Mouse (Mus musculus): Measurements from ENCODE around the gene Gm45062. TPM values are rescaled to one million over a fixed set of nuclear protein-coding genes. Genes with fewer than 3 reads are reported as not detected.
A peak's percentile ranks its signal among the peaks of the same experiment; 100 is the strongest.

The Gm45062 gene
- total RNA-seq, 2 experiments from 2014 or later, result not detected

DNA sequence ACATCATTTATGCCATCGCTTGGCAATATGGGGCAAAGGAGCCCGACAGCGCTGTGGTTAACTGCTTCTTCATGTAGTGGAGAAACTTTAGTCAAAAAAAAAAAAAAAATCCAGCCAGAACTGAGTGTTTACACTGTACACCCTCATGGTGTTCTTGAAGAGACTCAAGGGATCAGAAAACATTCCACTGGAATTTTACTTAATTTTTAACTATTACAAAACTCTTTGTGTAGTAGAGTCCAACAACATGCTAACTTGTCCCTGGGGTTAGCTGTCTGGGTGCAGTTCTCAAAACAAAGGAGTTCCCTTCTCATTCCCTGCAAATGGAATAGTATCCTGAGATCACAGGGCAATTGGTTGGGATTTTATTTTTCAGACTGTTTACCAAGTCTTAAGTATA, 210.7 kb downstream of the Gm45062 start:
- no peak for DNase-seq (ENCODE audit: low spot score in 2 of 2)

DNA sequence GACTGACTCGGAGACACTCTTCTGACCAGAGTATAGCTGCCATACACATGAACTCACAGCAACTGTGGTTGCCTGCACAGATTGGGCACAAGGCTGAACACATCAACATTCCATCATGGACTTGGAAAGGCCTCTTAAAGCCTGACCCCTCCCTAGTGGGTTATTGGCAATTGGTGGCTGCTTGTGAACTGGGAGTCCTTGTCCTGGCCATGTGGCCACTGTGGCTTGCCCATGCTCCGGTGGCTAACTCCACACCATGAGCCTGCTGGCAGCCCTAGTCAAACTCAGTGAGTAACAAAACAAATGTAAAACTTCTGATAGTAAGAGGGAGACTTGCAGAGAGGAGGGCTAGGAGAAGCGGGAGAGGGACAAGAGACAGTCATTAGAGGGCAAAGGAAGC, 212.9 kb downstream of the Gm45062 start:
- no peak for DNase-seq (ENCODE audit: low spot score in 2 of 2)

DNA sequence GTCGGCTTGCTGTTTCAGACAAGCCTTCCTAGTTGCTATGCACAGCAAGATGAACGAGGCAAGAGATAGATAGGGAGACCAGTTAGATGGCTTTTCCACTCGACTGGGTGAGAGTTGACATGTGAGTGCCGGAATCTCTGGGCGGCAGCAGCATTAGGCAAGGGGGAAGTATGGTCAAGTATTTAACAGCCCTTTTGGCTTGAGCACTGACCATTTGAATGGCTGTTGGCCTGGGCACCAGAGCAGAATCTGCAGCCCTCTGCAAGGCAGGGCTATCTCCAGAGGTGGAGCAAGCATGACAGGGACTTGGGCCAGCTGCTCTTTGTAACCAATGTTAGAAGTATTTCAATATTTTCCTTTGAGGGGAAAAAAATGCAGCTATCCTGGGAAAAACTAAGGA, 213.7 kb downstream of the Gm45062 start:
- DNase-seq (ENCODE audit: low spot score in 2 of 2), result peak in 1 of 2 experiments; percentile 26

DNA sequence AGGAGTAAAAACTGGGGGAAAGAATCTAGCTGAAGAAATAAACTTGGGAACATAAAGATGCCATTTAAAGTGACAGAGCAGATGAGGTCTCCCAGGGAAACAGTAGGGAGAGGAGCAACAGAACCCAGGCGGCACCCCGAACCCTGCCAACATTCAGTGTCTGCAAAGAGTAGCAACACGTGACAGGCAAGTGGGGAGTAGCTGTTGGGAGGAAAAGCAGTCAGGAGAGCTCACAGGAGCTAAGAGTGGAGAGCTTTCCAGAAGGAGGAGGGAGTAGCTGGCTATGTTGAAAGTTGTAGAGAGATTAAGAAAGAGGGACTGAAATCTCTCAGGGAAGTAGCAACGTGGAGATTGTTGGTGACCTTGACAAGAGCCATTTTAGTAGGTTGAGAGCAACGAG, 214.2 kb downstream of the Gm45062 start:
- no peak for DNase-seq (ENCODE audit: low spot score in 2 of 2)

DNA sequence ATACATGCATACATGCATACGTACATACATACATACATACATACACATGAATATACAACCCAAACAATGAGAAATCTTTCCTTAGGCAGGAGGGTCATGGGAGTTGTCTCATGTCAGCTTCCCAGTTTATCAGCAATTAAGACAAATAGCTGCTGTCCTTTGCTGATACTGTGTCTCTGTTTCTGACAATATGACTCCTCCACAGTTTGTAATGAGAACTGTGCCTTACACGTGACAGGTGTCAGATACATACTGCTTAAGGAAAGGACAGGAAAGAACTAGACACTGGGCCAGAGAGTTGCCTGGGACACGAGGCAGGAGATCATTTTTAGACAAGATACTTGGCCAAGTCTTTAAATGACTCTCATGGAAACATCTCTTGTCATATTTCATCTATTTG, 215.1 kb downstream of the Gm45062 start:
- DNase-seq (ENCODE audit: low spot score in 2 of 2), result no peak

DNA sequence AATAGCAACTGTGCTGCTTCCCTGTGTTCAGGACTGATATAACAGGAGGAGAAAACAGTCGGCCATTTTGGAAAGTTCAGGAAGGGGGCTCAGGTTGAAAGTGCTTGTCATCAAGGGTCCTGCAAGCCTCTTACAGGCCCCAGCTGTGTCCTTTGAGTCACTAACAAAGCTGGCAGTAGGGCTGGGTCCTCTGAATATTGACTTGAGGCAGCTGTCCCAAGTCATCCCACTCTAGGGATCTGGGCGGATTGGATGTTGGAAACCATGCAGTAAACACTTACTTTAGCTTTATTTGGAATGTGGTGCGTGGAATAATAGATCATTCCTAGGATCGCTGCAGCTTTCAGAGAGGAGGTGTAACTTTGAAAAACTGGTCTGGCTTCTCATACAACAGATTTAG, 215.6 kb downstream of the Gm45062 start:
- DNase-seq (ENCODE audit: low spot score in 2 of 2), result no peak

DNA sequence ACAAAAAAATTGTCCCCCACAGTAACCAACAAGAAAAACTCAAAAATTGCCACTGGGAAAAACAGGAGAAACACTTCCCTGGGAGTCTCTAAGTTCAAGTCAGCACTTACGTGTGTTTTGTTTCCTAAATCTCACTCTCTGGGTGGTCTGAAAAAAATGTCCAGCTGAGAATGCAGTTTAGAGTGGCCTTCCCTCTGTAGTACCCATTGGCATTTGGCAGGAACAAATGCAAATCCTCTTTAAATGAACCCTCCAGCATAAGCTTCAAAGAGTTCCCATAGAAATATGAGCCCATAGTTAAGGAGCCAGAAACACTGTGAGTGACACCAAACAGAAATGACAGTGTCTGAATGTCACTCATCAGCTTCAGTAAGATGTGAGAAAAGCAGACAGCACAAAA, 219.9 kb downstream of the Gm45062 start:
- DNase-seq (ENCODE audit: low spot score in 2 of 2), result no peak

DNA sequence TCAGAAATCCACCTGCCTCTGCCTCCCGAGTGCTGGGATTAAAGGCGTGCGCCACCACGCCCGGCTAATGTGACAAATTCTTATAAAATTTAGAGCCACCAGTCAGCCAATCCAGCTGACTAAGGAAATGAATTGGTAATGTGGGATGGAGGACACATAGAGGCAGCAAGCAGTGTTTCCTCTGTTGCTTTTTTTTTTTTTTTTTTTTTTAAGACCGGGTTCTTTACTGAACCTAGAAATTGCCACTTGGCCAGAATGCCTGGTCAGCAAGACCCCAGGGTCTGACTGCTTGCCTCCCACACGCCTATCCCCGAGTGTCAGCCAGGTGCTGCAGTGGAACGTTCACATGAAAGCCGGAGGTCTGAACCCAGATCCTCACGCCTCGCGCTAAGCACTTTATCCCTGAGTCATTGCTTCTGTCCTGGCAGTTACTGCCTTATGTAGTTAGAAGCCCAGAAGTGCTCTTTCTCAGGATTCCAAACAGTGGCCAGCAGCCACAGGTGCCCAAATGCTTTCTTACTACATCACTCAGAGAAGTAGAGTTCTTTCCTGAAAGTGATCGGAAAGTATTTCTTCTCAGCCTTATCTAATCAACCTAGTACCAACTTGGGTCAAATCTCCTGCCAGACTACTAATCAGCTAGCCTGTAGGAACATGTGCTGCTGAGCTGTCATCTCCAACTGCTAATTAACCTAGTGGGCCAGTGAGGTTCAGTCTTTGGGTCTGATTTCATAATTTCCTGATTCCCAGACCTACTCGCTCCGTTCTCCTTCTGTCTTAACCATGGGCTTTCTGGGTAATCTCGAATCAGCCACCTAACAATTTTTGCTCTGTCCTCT, 225.4 kb downstream of the Gm45062 start:
- DNase-seq (ENCODE audit: low spot score in 2 of 2), result no peak

DNA sequence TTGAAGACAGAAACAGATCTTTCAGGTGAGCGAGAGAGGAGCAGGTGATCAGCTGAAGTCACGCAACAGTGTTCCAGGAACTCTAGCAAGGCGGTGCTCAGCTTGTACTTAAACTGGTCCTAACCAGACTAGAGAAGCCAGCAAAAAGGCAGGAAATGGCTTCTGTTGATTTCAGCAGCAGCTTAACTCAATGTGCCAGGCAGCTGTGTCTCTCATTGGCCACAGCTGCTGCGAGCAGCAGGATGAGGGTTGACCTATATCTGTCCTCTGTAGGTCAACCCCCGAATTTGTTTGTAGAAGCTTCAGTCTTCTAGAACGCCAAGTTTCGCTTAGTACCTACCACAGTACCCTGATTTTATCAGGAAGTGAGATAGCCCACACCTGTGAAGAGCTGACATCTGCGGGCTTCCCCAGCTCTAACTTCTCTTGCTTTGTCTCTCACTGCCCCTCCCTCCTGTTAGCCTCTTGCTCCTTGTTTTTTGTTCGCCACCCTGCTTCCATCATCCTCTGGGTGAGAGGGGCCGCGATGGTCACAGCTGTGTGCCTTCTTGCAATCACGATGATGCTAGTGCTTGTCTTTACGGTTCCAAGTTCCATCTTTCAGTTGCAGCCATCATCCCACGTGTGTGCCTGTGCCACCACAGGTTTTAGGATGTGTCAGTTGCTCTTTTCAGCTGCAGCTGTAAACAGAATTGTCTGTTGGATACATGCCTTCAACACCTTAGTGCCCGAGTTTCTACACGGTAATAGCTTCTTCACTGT, 226.3 kb downstream of the Gm45062 start:
- DNase-seq (ENCODE audit: low spot score in 2 of 2), result no peak

DNA sequence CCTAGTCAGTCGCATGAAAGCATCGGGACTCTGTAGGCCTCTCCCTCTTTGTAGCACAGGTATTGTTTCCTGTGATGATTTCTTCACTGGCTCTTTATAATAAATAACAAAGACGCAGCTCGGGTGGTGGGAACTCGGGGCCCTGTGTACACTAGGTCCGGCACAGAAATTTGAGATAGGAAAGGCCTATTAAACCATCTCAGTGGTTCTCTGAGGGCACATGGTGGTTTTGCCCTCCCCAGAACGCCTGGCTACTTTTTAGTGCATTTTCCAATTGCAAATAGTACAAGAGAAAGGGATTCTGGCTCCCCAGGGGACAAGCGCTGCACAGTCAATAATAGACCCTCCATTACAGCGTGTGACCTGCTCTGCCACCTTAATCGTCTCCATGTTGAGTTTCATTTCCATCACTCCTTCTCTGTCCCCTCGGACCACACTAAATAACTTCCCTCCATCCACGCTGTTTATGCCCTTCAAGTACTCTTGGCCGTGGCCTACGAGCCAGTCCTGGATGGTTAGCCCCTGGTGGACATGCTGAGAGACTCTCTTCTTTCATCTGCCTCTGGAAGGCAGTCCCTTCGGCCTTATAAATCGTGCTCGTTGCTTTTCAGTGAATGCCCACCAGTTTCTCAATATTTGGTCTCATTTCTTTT, 227.3 kb downstream of the Gm45062 start:
- no peak for DNase-seq (ENCODE audit: low spot score in 2 of 2)

DNA sequence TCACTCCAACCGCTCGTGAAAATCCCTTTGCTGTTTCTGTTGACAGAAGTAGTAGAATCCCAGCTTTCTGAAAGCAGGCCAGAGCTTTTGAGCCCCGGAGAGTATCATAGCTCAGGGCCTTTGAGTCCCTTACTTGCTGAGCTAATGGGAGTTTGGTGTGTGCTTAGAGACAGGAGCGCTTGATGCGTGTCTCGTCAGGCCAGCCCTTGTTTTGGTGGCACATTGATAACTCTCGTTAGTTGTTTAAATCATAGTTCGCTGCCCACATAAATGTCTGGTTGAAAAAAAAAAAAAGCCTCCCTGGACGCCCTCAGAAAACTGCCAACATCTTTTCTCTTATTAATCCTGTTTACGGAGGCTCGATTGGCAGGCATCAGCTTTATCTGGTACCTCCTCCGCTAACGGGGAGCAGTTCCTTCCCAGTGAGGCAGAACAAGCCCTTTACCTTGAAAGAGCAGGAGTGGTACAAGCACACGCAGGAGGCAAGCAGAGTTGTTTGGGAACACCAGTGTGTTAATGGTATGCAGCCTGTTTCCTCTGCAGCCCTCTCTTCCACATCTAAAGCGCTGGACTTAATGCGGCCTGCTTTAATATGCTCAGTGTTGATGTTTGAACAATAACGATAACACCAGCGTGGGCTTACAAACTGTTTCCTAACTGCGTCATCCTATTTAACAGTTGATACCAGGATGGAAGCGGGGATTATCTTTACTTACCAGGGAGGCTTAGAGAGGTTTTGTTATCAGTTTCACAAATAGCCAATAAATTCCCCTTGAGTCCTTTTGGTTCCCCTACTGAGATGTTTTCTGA, 228.0 kb downstream of the Gm45062 start:
- no peak for DNase-seq (ENCODE audit: low spot score in 2 of 2)

DNA sequence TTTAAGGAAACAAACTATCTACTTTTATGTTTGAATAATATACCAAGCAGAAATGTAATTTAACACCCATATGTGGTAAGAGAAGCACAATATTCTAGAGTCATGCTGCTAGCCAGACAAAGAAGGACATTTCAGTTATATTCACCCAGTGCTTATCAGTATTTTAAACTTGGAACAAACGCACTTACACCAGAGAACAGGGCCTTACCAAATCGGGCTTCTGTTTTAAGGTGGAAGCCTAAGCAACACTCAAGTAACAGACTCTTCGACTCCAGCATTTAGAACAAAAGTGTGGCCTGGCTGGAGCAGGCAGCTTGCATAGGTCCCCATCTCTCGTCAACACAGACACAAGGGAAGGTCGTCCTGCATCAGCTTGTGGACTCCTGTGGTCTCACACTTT, 229.0 kb downstream of the Gm45062 start:
- no peak for DNase-seq (ENCODE audit: low spot score in 2 of 2)

DNA sequence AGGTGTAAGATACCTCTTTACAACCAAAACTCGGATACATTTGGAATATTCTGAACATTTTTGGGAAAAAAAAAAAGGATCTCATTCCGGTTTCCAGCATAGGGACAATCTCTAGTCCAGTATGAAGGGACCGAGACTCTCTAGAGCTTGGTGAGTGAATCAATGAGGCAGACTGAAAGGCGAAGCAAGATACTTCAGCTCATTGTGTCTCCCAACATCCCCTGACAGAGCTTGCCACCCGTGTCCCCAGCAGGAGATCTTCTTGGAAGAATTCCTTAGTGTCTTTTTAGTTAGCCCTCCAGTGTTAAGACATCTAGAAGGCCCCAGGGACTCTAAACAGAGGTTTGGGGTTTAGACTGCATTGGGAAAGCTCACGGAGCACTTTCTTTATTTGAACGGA, 230.0 kb downstream of the Gm45062 start:
- no peak for DNase-seq (ENCODE audit: low spot score in 2 of 2)

DNA sequence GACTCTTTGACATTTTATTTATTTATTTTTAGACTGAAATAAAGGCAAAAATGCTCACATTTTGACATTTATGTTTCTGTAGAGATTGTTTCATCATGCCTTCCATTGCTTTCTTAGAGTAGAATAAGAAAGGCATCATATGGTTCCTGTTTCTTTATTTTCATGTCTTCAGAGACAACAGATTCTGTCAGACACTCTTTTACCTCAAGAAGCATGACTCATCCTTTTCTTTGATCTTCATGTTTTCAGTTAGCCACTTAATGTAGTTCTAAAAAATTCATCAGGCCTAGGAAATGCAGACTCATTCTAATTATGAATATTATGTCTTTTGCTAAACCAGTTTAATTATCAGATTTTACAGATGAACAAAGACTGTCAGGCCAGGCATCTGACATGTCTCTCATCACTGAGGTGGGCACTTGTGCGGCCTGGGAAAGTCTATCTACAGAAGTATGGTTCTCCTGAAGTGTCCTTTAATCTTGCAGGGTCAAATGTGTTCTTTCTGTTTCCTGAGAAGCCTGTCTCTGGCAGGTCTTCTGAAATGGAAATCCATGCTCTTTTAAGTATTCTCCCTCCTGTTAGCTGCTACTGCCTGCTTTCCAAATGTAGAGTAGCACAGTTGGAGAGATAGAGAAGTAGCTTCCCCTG, 230.8 kb downstream of the Gm45062 start:
- no peak for DNase-seq (ENCODE audit: low spot score in 2 of 2)

DNA sequence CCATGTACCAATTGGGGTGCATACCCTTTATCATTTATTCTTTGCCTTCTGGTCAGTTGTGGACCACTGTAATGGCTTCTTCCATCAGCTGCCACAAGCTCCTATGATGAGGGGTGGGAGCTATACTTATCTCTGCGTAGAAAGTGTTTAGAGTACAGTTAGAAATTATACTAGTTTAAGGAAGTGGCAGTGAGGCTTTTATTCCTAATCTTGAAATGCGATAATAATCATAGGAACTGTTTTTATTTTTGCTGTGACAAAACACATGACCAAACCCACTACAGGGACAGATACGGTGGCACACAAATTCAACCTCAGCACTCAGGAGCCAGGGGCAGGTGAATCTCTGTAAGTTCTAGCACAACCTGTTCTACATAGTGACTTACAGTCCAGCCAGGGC, 233.0 kb downstream of the Gm45062 start:
- DNase-seq (ENCODE audit: low spot score in 2 of 2), result no peak

DNA sequence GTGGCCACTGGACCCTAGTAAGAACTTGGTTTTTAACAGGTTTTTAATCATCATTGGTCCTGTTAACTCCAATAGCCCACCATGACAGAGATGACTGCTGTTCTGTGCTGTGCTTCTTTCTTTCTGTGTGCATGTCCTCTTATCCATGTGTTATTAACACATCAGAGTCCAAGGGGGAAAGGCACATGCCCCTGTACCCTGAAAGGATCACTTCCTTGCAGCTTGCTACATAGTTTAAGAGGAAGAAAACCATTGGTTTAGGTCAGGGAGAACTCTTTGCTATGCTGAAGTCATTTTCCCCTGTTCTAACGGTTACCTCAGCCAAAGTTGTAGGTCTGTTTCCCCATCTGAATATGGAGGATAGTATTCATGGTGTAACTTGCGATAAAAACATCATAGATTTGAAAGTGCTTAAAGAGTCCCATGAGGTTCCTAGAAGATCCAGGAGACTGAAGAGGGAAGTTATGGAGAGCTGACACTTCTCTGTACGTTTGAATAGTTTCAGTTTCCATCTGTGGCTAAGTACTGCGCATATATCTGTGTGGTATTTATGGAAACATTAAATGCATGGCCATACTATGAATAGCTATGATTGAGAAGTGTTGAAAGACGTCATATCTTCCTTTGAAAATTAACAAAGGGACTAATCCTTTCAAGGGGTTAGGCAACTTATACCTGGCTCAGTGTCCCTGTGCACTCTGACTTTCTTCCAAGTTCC, 236.0 kb downstream of the Gm45062 start:
- no peak for DNase-seq (ENCODE audit: low spot score in 2 of 2)

DNA sequence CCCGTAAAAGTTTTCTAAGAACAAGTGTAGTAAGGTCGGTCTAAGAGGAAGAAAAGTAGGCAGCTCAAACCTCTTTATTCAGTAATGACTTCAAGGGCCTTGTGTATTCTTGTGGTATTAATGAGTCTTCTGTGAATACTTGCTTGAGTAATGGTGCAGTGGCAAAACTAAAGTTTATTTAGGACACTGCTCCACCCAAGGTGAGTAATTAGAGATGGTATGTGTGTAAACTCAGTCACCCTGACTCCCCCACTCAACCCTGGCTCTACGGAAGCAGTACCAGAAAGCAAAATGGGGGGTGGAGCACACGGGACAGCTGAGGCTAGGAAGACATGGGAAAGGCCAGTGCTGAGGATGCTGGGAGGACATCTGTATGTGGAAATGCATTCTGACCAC, 236.6 kb downstream of the Gm45062 start:
- DNase-seq (ENCODE audit: low spot score in 2 of 2), result no peak

DNA sequence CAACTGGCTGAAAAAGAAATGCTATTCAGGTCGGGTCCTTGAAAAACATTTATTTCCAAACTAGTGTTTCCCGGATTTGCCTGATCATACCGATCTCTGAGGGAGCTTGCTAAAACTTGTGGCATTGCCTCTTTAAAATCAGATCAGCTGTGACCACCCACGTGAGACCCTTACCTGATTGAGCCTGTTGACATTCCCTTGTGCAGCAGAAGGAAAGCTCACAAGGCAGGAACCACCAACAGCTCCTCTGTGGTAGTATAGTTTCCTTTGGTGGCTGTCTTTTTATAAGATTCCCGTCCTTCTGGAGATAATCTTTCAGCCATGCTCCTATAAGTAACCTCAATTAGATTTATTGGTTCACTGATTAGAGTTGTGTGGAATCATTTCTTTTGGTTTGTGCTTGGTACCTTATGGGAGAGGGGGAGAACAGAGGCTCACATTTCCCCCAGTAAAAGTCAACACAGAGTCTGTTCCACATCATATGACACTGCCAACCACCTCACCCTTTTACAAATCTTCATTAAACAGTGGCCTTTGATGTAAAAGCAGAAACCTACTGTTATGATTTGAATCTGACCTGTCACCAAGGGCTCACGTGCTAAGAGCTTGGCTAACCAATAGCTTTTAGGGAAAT, 238.1 kb downstream of the Gm45062 start:
- no peak for DNase-seq (ENCODE audit: low spot score in 2 of 2)

DNA sequence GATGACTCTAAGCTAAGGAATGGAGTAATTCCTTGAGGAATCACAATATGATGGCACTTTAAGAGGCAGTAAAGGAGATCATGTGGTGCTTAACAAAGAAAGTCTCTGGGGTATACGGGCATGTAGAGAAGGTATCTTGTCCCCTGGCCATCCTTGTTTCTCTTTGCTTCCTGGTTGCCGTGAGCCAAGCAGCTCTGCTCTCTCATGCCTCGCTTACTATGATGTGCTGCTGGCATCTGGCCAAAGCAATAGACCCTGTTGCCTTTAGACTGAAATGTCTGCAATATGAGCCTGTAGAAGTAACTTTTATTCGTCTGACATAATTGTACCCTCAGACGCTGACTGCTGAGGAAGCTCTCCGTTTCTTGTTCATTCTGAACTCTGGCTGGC, 238.6 kb downstream of the Gm45062 start:
- no peak for DNase-seq (ENCODE audit: low spot score in 2 of 2)

DNA sequence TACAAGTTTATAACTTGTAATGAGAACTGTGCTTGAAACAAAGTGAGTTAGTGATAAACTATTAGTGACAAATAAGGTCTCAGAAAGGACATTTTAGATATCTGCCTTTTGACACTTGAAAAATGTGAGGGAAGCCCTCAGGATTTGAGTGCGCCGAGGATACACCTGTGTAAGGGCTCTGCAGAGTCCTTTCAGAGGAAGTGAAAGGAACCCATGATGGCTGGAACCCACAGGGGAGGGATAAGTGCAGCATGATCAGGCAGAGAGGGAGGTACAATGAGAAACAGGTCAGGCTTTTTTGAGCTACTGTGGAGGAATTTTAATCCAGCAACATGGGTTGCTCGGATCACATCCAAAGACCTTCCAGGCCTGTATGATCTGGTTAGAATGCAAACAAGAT, 239.7 kb downstream of the Gm45062 start:
- no peak for DNase-seq (ENCODE audit: low spot score in 2 of 2)

Measured in gastrocnemius, postnatal 4 days (tissue).